Mouse (Mus musculus) hindbrain, embryonic 11.5 days (tissue): ENCODE data around the gene Gm266. TPM values are rescaled to one million over a fixed set of nuclear protein-coding genes. Genes with fewer than 3 reads are reported as not detected.
A peak's percentile ranks its signal among the peaks of the same experiment; 100 is the strongest.

Experiments used
- ATAC-seq: fragments of 200-750 bp; cut with Nextera tagmentation; 2 replicates; pipeline ENCODE4 v1.8.0; 2017; ENCODE audit warnings: mild to moderate bottlenecking, moderate TSS enrichment, moderate library complexity; ENCODE audit not compliant: low FRiP score
- DNase-seq: peaks from one replicate; pipeline ENCODE4 v3.0.0-alpha.2; 2015; ENCODE audit warnings: low spot score
- H3K27ac ChIP-seq: fragments of 300-500 bp; sonication (generic); 2 replicates; pipeline ENCODE4 v1.5.1; 2014; ENCODE audit warnings: mild to moderate bottlenecking, low read depth, low read length
- H3K27me3 ChIP-seq: fragments of 300-500 bp; sonication (generic); 2 replicates; pipeline ENCODE4 v1.6.1; 2014; ENCODE audit warnings: mild to moderate bottlenecking, low read length, moderate library complexity, mixed read lengths; ENCODE audit not compliant: control insufficient read depth, insufficient read depth
- H3K36me3 ChIP-seq: fragments of 300-500 bp; sonication (generic); 2 replicates; pipeline ENCODE4 v1.6.1; 2014; ENCODE audit warnings: mild to moderate bottlenecking, low read length, moderate library complexity, mixed read lengths; ENCODE audit not compliant: control insufficient read depth, insufficient read depth
- H3K4me1 ChIP-seq: fragments of 300-500 bp; sonication (generic); replicated peaks from 2 replicates; pipeline ENCODE4 v1.6.1; 2014; ENCODE audit warnings: low read length, mixed read lengths; ENCODE audit not compliant: control insufficient read depth, insufficient read depth
- H3K4me2 ChIP-seq: fragments of 300-500 bp; sonication (generic); replicated peaks from 2 replicates; pipeline ENCODE4 v1.6.1; 2014; ENCODE audit warnings: mild to moderate bottlenecking, low read depth, low read length
- H3K4me3 ChIP-seq: fragments of 300-500 bp; sonication (generic); 2 replicates; pipeline ENCODE4 v1.5.1; 2014; ENCODE audit warnings: low read depth, low read length
- H3K9ac ChIP-seq: fragments of 300-500 bp; sonication (generic); 2 replicates; pipeline ENCODE4 v1.6.1; 2014; ENCODE audit warnings: low read depth, low read length
- H3K9me3 ChIP-seq: fragments of 300-500 bp; sonication (generic); 2 replicates; pipeline ENCODE4 v1.6.1; 2016; ENCODE audit warnings: low read length; ENCODE audit not compliant: control insufficient read depth
- WGBS: fragments of 180-500 bp; shearing (Covaris S2); extraction: QIAGEN DNeasy Blood & Tissue Kit; methylation state at CpG from one replicate; pipeline ENCODE4 v1.1.7; 2014; 5-methylcytosine and 5-hydroxymethylcytosine counted together
- polyA plus RNA-seq: library from polyadenylated mRNA; unstranded; fragments of >200 nt; fragmentation: Nextera tagmentation; extraction: Ambion mirVana; gene quantifications from 2 replicates; pipeline ENCODE4 v1.2.1, GENCODE M21; 2014

Gene Gm266
- polyA plus RNA-seq, 1 experiment from 2014 or later = 10.1 TPM

GRCm38 (mm10) chr12:111472886-111473285, 12.7 kb downstream of the Gm266 start:
- no peak overlapping the region for H3K27ac ChIP-seq
- H3K36me3 ChIP-seq = no peaks in the 10 kb centered on the region
- no peak overlapping the region for H3K9ac ChIP-seq
- no peaks in the 10 kb centered on the region; the same call in 1 of the 2 replicates for H3K27me3 ChIP-seq
- no peaks in the 10 kb centered on the region for H3K4me1 ChIP-seq
- no peak overlapping the region for H3K4me3 ChIP-seq
- H3K4me2 ChIP-seq = no peak overlapping the region
- ATAC-seq (no peak), DNase-seq (no peak)
- WGBS = 76% methylated on average over 5 of the region's 5 CpGs
- H3K9me3 ChIP-seq = no peaks in the 10 kb centered on the region

GRCm38 (mm10) chr12:111471721-111472120, 13.9 kb downstream of the Gm266 start:
- no peak overlapping the region for H3K4me2 ChIP-seq
- 87% methylated on average over 3 of the region's 3 CpGs for WGBS
- no peak overlapping the region for H3K27ac ChIP-seq
- H3K27me3 ChIP-seq = no peaks in the 10 kb centered on the region; the same call in 1 of the 2 replicates
- no peak for ATAC-seq
- H3K4me1 ChIP-seq = no peaks in the 10 kb centered on the region
- H3K9me3 ChIP-seq = no peaks in the 10 kb centered on the region
- no peak for DNase-seq
- no peak overlapping the region for H3K9ac ChIP-seq
- H3K4me3 ChIP-seq = no peak overlapping the region
- H3K36me3 ChIP-seq = no peaks in the 10 kb centered on the region

GRCm38 (mm10) chr12:111471119-111471518, 14.5 kb downstream of the Gm266 start:
- no peaks in the 10 kb centered on the region for H3K36me3 ChIP-seq
- WGBS = 70% methylated on average over 1 of the region's 1 CpGs

GRCm38 (mm10) chr12:111469507-111469906, 16.1 kb downstream of the Gm266 start:
- Histone ChIP-seq H3K9me3 (no peaks in the 10 kb centered on the region), H3K9ac (no peak overlapping the region), H3K4me3 (no peak overlapping the region), H3K36me3 (no peaks in the 10 kb centered on the region), H3K4me1 (no peaks in the 10 kb centered on the region), H3K27ac (no peak overlapping the region), H3K4me2 (no peak overlapping the region), H3K27me3 (no peaks in the 10 kb centered on the region; the same call in 1 of the 2 replicates)
- peak; percentile 84 for DNase-seq
- 11% methylated on average over 8 of the region's 8 CpGs for WGBS
- no peak for ATAC-seq

More at GRCm38 (mm10) chr12:111471119-111471518, 14.5 kb downstream of the Gm266 start:
- Histone ChIP-seq H3K9ac (no peak overlapping the region), H3K9me3 (no peaks in the 10 kb centered on the region), H3K4me3 (no peak overlapping the region), H3K27ac (no peak overlapping the region), H3K4me1 (no peaks in the 10 kb centered on the region), H3K4me2 (no peak overlapping the region), H3K27me3 (no peaks in the 10 kb centered on the region; the same call in 1 of the 2 replicates)
- DNase-seq = no peak
- ATAC-seq = no peak

- H3K27ac ChIP-seq = no peak overlapping the region
- ATAC-seq (no peak), DNase-seq (no peak)
- H3K4me2 ChIP-seq = no peak overlapping the region
- H3K9me3 ChIP-seq = no peaks in the 10 kb centered on the region
- no peak overlapping the region for H3K4me3 ChIP-seq
- H3K36me3 ChIP-seq = no peaks in the 10 kb centered on the region
- H3K9ac ChIP-seq = no peak overlapping the region
- H3K4me1 ChIP-seq = no peaks in the 10 kb centered on the region
- H3K27me3 ChIP-seq = no peaks in the 10 kb centered on the region; the same call in 1 of the 2 replicates
- 58% methylated on average over 7 of the region's 7 CpGs for WGBS
Observed at GRCm38 (mm10) chr12:111468206-111468605, 17.4 kb downstream of the Gm266 start.

- Histone ChIP-seq H3K27ac (no peak overlapping the region), H3K4me2 (no peak overlapping the region), H3K36me3 (no peaks in the 10 kb centered on the region), H3K4me3 (no peak overlapping the region), H3K4me1 (no peaks in the 10 kb centered on the region), H3K27me3 (no peaks in the 10 kb centered on the region; the same call in none of the 2 replicates), H3K9ac (no peak overlapping the region), H3K9me3 (no peaks in the 10 kb centered on the region)
- ATAC-seq (no peak), DNase-seq (no peak)
- WGBS = 91% methylated on average over 3 of the region's 3 CpGs
Observed at GRCm38 (mm10) chr12:111466369-111466768, 19.3 kb downstream of the Gm266 start.

- Histone ChIP-seq H3K36me3 (no peaks in the 10 kb centered on the region), H3K4me2 (no peak overlapping the region), H3K27ac (no peak overlapping the region), H3K27me3 (no peaks in the 10 kb centered on the region; the same call in none of the 2 replicates), H3K9ac (no peak overlapping the region), H3K4me1 (no peaks in the 10 kb centered on the region), H3K4me3 (no peak overlapping the region), H3K9me3 (no peaks in the 10 kb centered on the region)
- 83% methylated on average over 7 of the region's 7 CpGs for WGBS
- DNase-seq = no peak
- ATAC-seq = no peak
Observed at GRCm38 (mm10) chr12:111463570-111463969, 22.1 kb downstream of the Gm266 start.

GRCm38 (mm10) chr12:111457742-111458141, 27.9 kb downstream of the Gm266 start:
- 92% methylated on average over 1 of the region's 1 CpGs for WGBS
- Histone ChIP-seq H3K27me3 (no peaks in the 10 kb centered on the region; the same call in 1 of the 2 replicates), H3K27ac (no peak overlapping the region), H3K9me3 (no peaks in the 10 kb centered on the region), H3K9ac (no peak overlapping the region), H3K4me3 (no peak overlapping the region), H3K4me1 (no peaks in the 10 kb centered on the region), H3K4me2 (no peak overlapping the region), H3K36me3 (no peaks in the 10 kb centered on the region)
- DNase-seq (no peak), ATAC-seq (no peak)

GRCm38 (mm10) chr12:111455860-111456259, 29.8 kb downstream of the Gm266 start:
- H3K4me3 ChIP-seq = no peak overlapping the region
- H3K9ac ChIP-seq = no peak overlapping the region
- H3K27me3 ChIP-seq = peaks cover 10% of the 10 kb centered on the region
- H3K27ac ChIP-seq = no peak overlapping the region
- DNase-seq = no peak
- ATAC-seq = no peak
- no peaks in the 10 kb centered on the region for H3K9me3 ChIP-seq
- H3K36me3 ChIP-seq = no peaks in the 10 kb centered on the region
- H3K4me2 ChIP-seq = no peak overlapping the region
- 59% methylated on average over 8 of the region's 8 CpGs for WGBS
- H3K4me1 ChIP-seq = no peaks in the 10 kb centered on the region
